Mouse (Mus musculus) C2C12 (cell line): Measurements from ENCODE around the gene Golga4. TPM values are rescaled to one million over a fixed set of nuclear protein-coding genes. Genes with fewer than 3 reads are reported as not detected.

Experiments
- H3K27me3 ChIP-seq: one replicate; pipeline ENCODE4 v1.6.1; 2011; ENCODE audit not compliant: control insufficient read depth, insufficient read depth, insufficient read length
- H3K36me3 ChIP-seq: one replicate; pipeline ENCODE4 v1.6.1; 2011; ENCODE audit not compliant: control insufficient read depth, insufficient read depth
- H3K4me3 ChIP-seq: one replicate; pipeline ENCODE4 v1.5.1; 2011; ENCODE audit warnings: mild to moderate bottlenecking, control low read depth; ENCODE audit not compliant: poor library complexity, insufficient read depth, severe bottlenecking
- H3K79me2 ChIP-seq: one replicate; pipeline ENCODE4 v1.6.1; 2011; ENCODE audit not compliant: control insufficient read depth, insufficient read depth
- H3K79me3 ChIP-seq: one replicate; pipeline ENCODE4 v1.6.1; 2011; ENCODE audit warnings: low read depth, control low read depth
- H3ac ChIP-seq: one replicate; pipeline ENCODE3; 2011; ENCODE audit warnings: low read depth; ENCODE audit not compliant: control insufficient read depth, insufficient read length
- CEBPB ChIP-seq: IDR thresholded peaks from one replicate; pipeline ENCODE4 v1.6.1; 2011; ENCODE audit warnings: low read depth, mild to moderate bottlenecking, control low read depth, moderate library complexity
- CTCF ChIP-seq: IDR thresholded peaks from one replicate; pipeline ENCODE4 v1.5.1; 2011; ENCODE audit not compliant: control insufficient read depth, insufficient read depth, insufficient read length
- FOSL1 ChIP-seq: IDR thresholded peaks from one replicate; pipeline ENCODE4 v1.8.0; 2011; ENCODE audit warnings: mild to moderate bottlenecking, low read length; ENCODE audit not compliant: poor library complexity, insufficient read depth, severe bottlenecking
- MAX ChIP-seq: IDR thresholded peaks from one replicate; pipeline ENCODE4 v1.6.1; 2011; ENCODE audit warnings: mild to moderate bottlenecking, control low read depth
- MYOD1 ChIP-seq: IDR thresholded peaks from one replicate; pipeline ENCODE4 v1.6.1; 2011; ENCODE audit warnings: low read depth; ENCODE audit not compliant: control insufficient read depth, insufficient read length
- MYOG ChIP-seq: IDR thresholded peaks from one replicate; pipeline ENCODE4 v1.6.1; 2011; ENCODE audit not compliant: control insufficient read depth, insufficient read length; ENCODE audit errors: extremely low read depth
- USF1 ChIP-seq: IDR thresholded peaks from one replicate; pipeline ENCODE4 v1.6.1; 2011; ENCODE audit warnings: low read depth, mild to moderate bottlenecking, control low read depth, moderate library complexity
- polyA plus RNA-seq: library from polyadenylated mRNA; unstranded; fragments of >200 nt; fragmentation: generic; extraction: Trizol; gene quantifications from one replicate; pipeline ENCODE4 v1.2.1, GENCODE M21; 2012; ENCODE audit warnings: missing spikeins

The Golga4 gene
- polyA plus RNA-seq, 1 experiment: 9.9 TPM

DNA sequence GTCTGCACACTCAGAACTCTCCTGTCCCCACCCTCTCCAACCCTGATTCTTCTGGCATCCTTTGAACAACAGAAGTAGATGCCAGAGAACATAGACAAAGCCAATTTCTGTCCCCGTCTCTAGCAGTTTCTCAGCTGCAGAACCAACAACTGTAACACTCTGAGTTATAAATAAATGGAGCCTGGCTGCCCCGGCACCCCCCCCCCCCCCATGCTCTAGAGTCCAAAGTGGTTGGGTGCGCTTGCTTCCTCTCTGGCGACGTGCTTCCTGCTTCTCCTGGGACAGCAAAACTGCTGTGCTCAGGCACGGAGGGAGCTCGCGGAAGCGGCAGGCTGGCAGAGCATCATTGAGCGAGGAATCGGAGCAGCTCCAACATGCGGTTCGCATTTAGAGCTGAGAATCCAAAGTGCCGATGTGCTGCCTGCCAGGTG lies 105.1 kb downstream of the Golga4 start:
- no peaks in the 10 kb centered on the region for H3K79me3 ChIP-seq
- H3K27me3 ChIP-seq: peaks cover 52% of the 10 kb centered on the region
- TF ChIP-seq MYOD1: no peak
- no peak for TF ChIP-seq CTCF
- TF ChIP-seq USF1: no peak
- no peak for TF ChIP-seq MYOG
- no peak for TF ChIP-seq MAX
- TF ChIP-seq FOSL1: no peak
- no peak for TF ChIP-seq CEBPB
- H3ac ChIP-seq: no peak overlapping the region
- no peak overlapping the region for H3K4me3 ChIP-seq
- H3K79me2 ChIP-seq: no peaks in the 10 kb centered on the region
- H3K36me3 ChIP-seq: no peaks in the 10 kb centered on the region

DNA sequence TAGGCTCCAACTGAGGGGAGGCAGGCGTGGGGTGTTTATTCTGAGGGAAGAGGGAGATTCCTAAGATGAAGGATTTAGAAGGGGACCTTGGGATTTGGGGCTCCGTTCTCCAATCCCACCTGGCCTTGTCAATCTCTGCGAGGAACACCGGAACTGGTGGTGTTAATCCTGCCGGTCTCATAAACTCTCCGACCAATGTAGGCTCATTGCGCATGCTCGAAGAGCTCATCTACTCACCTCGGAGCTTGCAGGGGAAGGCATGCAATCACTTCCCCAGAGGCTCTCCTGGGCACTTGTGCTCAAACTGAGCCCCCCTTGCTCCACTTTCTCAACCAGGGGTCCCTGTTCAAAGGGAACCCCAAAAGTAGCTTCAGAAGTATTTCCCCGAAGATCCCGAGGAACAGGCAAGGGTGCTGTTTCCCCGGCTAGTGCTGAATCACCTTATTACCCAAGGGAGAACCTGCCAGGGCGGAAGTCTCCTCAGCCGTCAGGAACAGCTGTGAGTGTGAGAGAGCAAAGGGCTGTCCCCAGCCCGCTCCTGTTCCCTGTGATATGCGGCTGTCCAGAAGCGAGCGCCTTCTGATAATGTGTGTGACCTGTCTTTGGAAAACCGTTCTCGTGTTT lies 106.0 kb downstream of the Golga4 start:
- Histone ChIP-seq H3K4me3 (no peak overlapping the region), H3K79me2 (no peaks in the 10 kb centered on the region), H3K27me3 (peaks cover 42% of the 10 kb centered on the region), H3K79me3 (no peaks in the 10 kb centered on the region), H3ac (no peak overlapping the region), H3K36me3 (no peaks in the 10 kb centered on the region)
- TF ChIP-seq USF1: no peak
- TF ChIP-seq MYOD1: no peak
- TF ChIP-seq CEBPB: no peak
- no peak for TF ChIP-seq MYOG
- TF ChIP-seq MAX: no peak
- TF ChIP-seq FOSL1: no peak
- TF ChIP-seq CTCF: no peak

DNA sequence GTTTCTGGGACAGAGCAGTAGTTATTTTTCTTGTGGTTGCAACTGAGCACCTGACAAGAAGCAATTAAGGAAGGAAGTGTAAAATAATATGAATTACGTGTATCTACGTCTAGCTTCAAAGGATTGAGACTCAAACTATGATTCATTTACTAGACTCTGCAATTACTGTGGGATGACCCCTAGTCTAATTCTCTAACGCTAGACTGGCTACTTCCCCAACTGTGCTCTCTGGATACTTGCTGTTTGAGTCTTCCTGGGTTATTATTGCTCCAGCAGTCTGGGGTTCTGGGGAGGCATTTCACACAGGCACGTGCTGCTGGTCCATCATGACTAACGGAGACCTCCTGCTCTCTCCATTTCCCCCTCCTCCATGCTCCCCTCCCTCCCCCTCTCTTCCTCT lies 111.2 kb downstream of the Golga4 start:
- Histone ChIP-seq H3K4me3 (no peak overlapping the region), H3K36me3 (no peaks in the 10 kb centered on the region), H3K27me3 (peaks cover 24% of the 10 kb centered on the region), H3ac (no peak overlapping the region), H3K79me2 (no peaks in the 10 kb centered on the region), H3K79me3 (no peaks in the 10 kb centered on the region)
- TF ChIP-seq CTCF: no peak
- TF ChIP-seq MYOG: no peak
- no peak for TF ChIP-seq MAX
- TF ChIP-seq FOSL1: no peak
- no peak for TF ChIP-seq USF1
- no peak for TF ChIP-seq CEBPB
- TF ChIP-seq MYOD1: no peak

DNA sequence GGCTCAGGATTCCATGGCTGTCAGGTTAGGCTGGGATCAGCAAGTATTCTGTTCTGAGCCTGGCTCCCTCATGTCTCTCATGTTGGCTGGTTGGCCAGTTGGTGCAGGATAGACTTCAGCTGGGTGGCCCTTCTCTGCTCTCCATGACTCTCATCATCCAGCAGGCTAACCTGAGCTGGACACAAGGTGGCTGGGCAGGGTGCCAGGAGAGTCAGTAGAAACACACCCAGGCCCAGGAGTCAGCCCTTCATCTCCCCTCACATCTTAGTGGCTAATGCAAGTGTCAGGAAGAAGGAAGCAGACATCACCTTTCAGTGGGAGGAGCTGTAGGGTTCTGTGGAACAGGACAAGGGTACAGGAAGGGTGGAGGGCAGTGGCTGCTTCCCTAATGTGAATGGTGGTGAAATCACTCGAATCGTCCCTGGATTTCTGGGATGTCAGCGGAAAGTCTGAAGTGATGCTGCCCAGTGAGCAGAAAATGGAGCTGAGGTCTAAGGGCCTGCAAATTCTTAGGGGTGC lies 112.7 kb downstream of the Golga4 start:
- Histone ChIP-seq H3K27me3 (peaks cover 28% of the 10 kb centered on the region), H3ac (no peak overlapping the region), H3K79me3 (no peaks in the 10 kb centered on the region), H3K36me3 (no peaks in the 10 kb centered on the region), H3K4me3 (no peak overlapping the region), H3K79me2 (no peaks in the 10 kb centered on the region)
- no peak for TF ChIP-seq CTCF
- no peak for TF ChIP-seq FOSL1
- no peak for TF ChIP-seq MYOD1

DNA sequence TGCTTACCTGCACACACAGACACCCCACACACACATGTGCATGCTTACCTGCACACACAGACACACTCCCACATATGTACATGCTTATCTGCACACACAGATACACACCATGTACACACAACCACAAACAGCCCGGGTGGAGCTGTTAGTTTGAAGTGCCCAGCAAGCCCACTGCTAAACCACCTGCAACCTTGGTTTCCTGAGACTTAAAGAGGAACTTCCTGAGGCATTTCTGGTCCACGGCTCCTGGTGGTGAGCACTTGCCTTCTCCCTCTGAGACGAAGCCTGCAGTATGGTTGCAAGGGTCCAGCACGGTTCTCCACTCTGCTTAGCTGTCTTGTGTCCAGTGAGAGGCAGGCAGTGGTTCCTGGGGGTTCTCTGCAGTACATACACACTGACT lies 114.7 kb downstream of the Golga4 start:
- H3K79me3 ChIP-seq: no peaks in the 10 kb centered on the region
- H3K36me3 ChIP-seq: no peaks in the 10 kb centered on the region
- no peak overlapping the region for H3K4me3 ChIP-seq
- TF ChIP-seq MYOD1: no peak
- H3K27me3 ChIP-seq: peaks cover 43% of the 10 kb centered on the region
- H3K79me2 ChIP-seq: no peaks in the 10 kb centered on the region
- no peak overlapping the region for H3ac ChIP-seq

DNA sequence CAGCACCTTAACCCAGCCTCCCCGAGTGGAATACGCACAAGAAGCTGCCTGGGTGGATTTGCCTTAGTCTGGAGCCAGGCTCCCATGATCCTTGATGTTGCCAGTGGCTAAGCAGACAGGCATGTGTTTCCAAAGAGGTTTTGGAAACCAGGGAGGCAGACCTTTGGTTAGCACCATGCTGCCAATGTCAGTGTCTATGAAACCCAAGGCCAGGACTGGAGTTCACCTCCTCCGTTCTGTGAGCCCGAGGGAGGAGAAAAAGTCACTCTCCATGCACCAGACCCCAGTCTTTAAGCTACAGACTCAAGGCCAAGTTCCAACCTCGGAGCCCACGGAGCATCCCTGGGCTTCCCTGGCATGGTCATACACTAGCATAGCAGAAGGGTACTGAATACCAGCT lies 115.6 kb downstream of the Golga4 start:
- Histone ChIP-seq H3K4me3 (no peak overlapping the region), H3K79me2 (no peaks in the 10 kb centered on the region), H3ac (no peak overlapping the region), H3K27me3 (peaks cover 43% of the 10 kb centered on the region), H3K36me3 (no peaks in the 10 kb centered on the region), H3K79me3 (no peaks in the 10 kb centered on the region)
- TF ChIP-seq USF1 (no peak), MYOD1 (no peak), CEBPB (no peak), MAX (no peak), FOSL1 (no peak), CTCF (no peak), MYOG (no peak)
